Mouse (Mus musculus) thymus, adult 2 months (tissue): ENCODE measurements at regions not wholly inside any gene's neighbourhood (a gene's known extent, or its start where the extent isn't known, plus 50 kb on each side); places are given as distances from the start of the nearest gene placed in this dataset.

Experiments used
- CTCF ChIP-seq: fragments of 200-500 bp; IDR thresholded peaks from 2 replicates; pipeline ENCODE4 v1.5.1; 2012; ENCODE audit warnings: mild to moderate bottlenecking, control low read depth, low read length, moderate library complexity, borderline replicate concordance; ENCODE audit not compliant: control insufficient read depth, poor library complexity, insufficient read depth; ENCODE audit errors: extremely low read depth
- POLR2A ChIP-seq: fragments of 200-500 bp; IDR thresholded peaks from 2 replicates; pipeline ENCODE4 v1.6.1; 2012; ENCODE audit warnings: mild to moderate bottlenecking, low read length, control low read depth, moderate library complexity; ENCODE audit not compliant: control insufficient read depth, poor library complexity, insufficient read depth; ENCODE audit errors: extremely low read depth

DNA sequence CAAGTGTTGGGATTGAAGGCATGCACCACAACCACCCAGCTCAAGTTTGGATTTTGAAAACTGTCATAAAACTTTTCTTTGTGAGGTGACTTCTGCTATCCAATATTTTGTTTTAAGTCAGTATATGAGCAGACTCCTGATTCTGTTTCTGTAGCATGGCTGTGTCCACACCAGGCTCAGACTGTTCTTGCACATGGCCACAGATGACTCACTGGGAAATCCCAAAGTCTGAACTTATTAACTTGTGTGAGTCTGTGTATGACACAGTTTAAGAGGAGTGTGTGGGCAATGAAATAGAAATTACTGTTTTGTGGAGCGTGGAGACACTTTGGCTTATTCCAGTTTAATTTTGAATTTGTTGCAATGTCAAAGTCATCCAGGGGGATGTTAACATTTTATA, 179.3 kb upstream of the Sphkap start:
- TF ChIP-seq POLR2A: no peak
- no peak for TF ChIP-seq CTCF
